Mouse (Mus musculus): Measurements from ENCODE around the gene Spata1. TPM values are rescaled to one million over a fixed set of nuclear protein-coding genes. Genes with fewer than 3 reads are reported as not detected.

Spata1 gene
- polyA plus RNA-seq, 1 experiment from 2014 or later = 4.7 TPM

GRCm38 (mm10) chr3:146449745-146450250 lies 49.8 kb downstream of the Spata1 start, which contains the start of gene Ctbs:
Gene Ctbs (plus strand): TSS chr3:146449795.
- 41% methylated on average over 9 of the region's 9 CpGs for WGBS
- Histone ChIP-seq H3K9ac (peak within 1 kb of the TSS; percentile 61), H3K9me3 (no peaks in the 10 kb centered on the region), H3K27me3 (no peaks in the 10 kb centered on the region), H3K36me3 (no peaks in the 10 kb centered on the region), H3K4me1 (peaks cover 8% of the 10 kb centered on the region), H3K4me3 (peak within 1 kb of the TSS; percentile 59), H3K27ac (peak within 1 kb of the TSS; percentile 87), H3K4me2 (peak within 1 kb of the TSS; percentile 64)
- ATAC-seq (ENCODE audit: insufficient number of reproducible peaks, low FRiP score, low TSS enrichment, low read depth) = no peak; the same call in 1 of the 2 replicates

GRCm38 (mm10) chr3:146448969-146449368 lies 50.6 kb downstream of the Spata1 start:
- ATAC-seq (ENCODE audit: insufficient number of reproducible peaks, low FRiP score, low TSS enrichment, low read depth) = no peak
- Histone ChIP-seq H3K36me3 (no peaks in the 10 kb centered on the region), H3K27me3 (no peaks in the 10 kb centered on the region), H3K4me3 (no peak overlapping the region), H3K9me3 (no peaks in the 10 kb centered on the region), H3K9ac (no peak overlapping the region), H3K4me1 (peaks cover 8% of the 10 kb centered on the region), H3K4me2 (no peak overlapping the region), H3K27ac (no peak overlapping the region)
- 62% methylated on average over 6 of the region's 6 CpGs for WGBS

- no peaks in the 10 kb centered on the region for H3K36me3 ChIP-seq
- peaks cover 8% of the 10 kb centered on the region for H3K4me1 ChIP-seq
- H3K9ac ChIP-seq = no peak overlapping the region
- no peaks in the 10 kb centered on the region for H3K27me3 ChIP-seq
- H3K27ac ChIP-seq = no peak overlapping the region
- 88% methylated on average over 10 of the region's 10 CpGs for WGBS
- ATAC-seq (ENCODE audit: insufficient number of reproducible peaks, low FRiP score, low TSS enrichment, low read depth) = no peak
- H3K9me3 ChIP-seq = no peaks in the 10 kb centered on the region
- H3K4me2 ChIP-seq = no peak overlapping the region
- H3K4me3 ChIP-seq = no peak overlapping the region
These were observed 51.2 kb downstream of the Spata1 start for GRCm38 (mm10) chr3:146448372-146448771.

GRCm38 (mm10) chr3:146447598-146447997 lies 52.0 kb downstream of the Spata1 start:
- no peak overlapping the region for H3K4me3 ChIP-seq
- WGBS = 85% methylated on average over 3 of the region's 3 CpGs
- no peaks in the 10 kb centered on the region for H3K9me3 ChIP-seq
- no peak for ATAC-seq (ENCODE audit: insufficient number of reproducible peaks, low FRiP score, low TSS enrichment, low read depth)
- no peak overlapping the region for H3K27ac ChIP-seq
- no peaks in the 10 kb centered on the region for H3K27me3 ChIP-seq
- no peak overlapping the region for H3K4me2 ChIP-seq
- peaks cover 8% of the 10 kb centered on the region for H3K4me1 ChIP-seq
- H3K9ac ChIP-seq = no peak overlapping the region
- H3K36me3 ChIP-seq = 0 out of 2 replicates have a peak, but pooled peaks cover 2% of the 10 kb centered on the region

GRCm38 (mm10) chr3:146447156-146447555 lies 52.4 kb downstream of the Spata1 start:
- Histone ChIP-seq H3K4me3 (no peak overlapping the region), H3K4me2 (no peak overlapping the region), H3K36me3 (0 out of 2 replicates have a peak, but pooled peaks cover 2% of the 10 kb centered on the region), H3K9me3 (no peaks in the 10 kb centered on the region), H3K4me1 (peaks cover 8% of the 10 kb centered on the region), H3K27me3 (no peaks in the 10 kb centered on the region), H3K27ac (no peak overlapping the region), H3K9ac (no peak overlapping the region)
- ATAC-seq (ENCODE audit: insufficient number of reproducible peaks, low FRiP score, low TSS enrichment, low read depth) = no peak
- 91% methylated on average over 5 of the region's 5 CpGs for WGBS

- WGBS = 93% methylated on average over 7 of the region's 7 CpGs
These were observed 54.7 kb downstream of the Spata1 start for GRCm38 (mm10) chr3:146444880-146445279.

GRCm38 (mm10) chr3:146443380-146443779 lies 56.2 kb downstream of the Spata1 start:
- H3K4me2 ChIP-seq = no peak overlapping the region
- no peak overlapping the region for H3K4me3 ChIP-seq
- H3K9me3 ChIP-seq = no peaks in the 10 kb centered on the region
- WGBS = 82% methylated on average over 7 of the region's 7 CpGs
- H3K36me3 ChIP-seq = peaks cover 13% of the 10 kb centered on the region
- no peak overlapping the region for H3K27ac ChIP-seq
- no peak overlapping the region for H3K9ac ChIP-seq
- no peak for ATAC-seq (ENCODE audit: insufficient number of reproducible peaks, low FRiP score, low TSS enrichment, low read depth)
- no peaks in the 10 kb centered on the region for H3K27me3 ChIP-seq
- no peaks in the 10 kb centered on the region for H3K4me1 ChIP-seq

More at GRCm38 (mm10) chr3:146444880-146445279, 54.7 kb downstream of the Spata1 start:
- Histone ChIP-seq H3K36me3 (peaks cover 7% of the 10 kb centered on the region; the same call in 1 of the 2 replicates), H3K4me2 (no peak overlapping the region), H3K9me3 (no peaks in the 10 kb centered on the region), H3K9ac (no peak overlapping the region), H3K27me3 (no peaks in the 10 kb centered on the region), H3K4me3 (no peak overlapping the region), H3K27ac (no peak overlapping the region), H3K4me1 (peaks cover under 1% of the 10 kb centered on the region; the same call in 1 of the 2 replicates)
- no peak for ATAC-seq (ENCODE audit: insufficient number of reproducible peaks, low FRiP score, low TSS enrichment, low read depth)

GRCm38 (mm10) chr3:146442936-146443335 lies 56.6 kb downstream of the Spata1 start:
- Histone ChIP-seq H3K9me3 (no peaks in the 10 kb centered on the region), H3K4me1 (no peaks in the 10 kb centered on the region), H3K36me3 (peaks cover 17% of the 10 kb centered on the region), H3K27me3 (no peaks in the 10 kb centered on the region), H3K27ac (no peak overlapping the region), H3K4me3 (no peak overlapping the region), H3K4me2 (no peak overlapping the region), H3K9ac (no peak overlapping the region)
- WGBS = 78% methylated on average over 8 of the region's 8 CpGs
- no peak for ATAC-seq (ENCODE audit: insufficient number of reproducible peaks, low FRiP score, low TSS enrichment, low read depth)

- H3K4me2 ChIP-seq = no peak overlapping the region
These were observed 57.1 kb downstream of the Spata1 start for GRCm38 (mm10) chr3:146442484-146442883.

GRCm38 (mm10) chr3:146440422-146440821 lies 59.1 kb downstream of the Spata1 start:
- H3K4me2 ChIP-seq = no peak overlapping the region
- H3K27ac ChIP-seq = no peak overlapping the region
- WGBS = 71% methylated on average over 7 of the region's 7 CpGs
- H3K27me3 ChIP-seq = no peaks in the 10 kb centered on the region
- H3K36me3 ChIP-seq = peaks cover 33% of the 10 kb centered on the region
- no peak for ATAC-seq (ENCODE audit: insufficient number of reproducible peaks, low FRiP score, low TSS enrichment, low read depth)
- H3K4me1 ChIP-seq = no peaks in the 10 kb centered on the region
- H3K4me3 ChIP-seq = no peak overlapping the region
- no peak overlapping the region for H3K9ac ChIP-seq
- H3K9me3 ChIP-seq = no peaks in the 10 kb centered on the region

More at GRCm38 (mm10) chr3:146442484-146442883, 57.1 kb downstream of the Spata1 start:
- no peaks in the 10 kb centered on the region for H3K9me3 ChIP-seq
- H3K27me3 ChIP-seq = no peaks in the 10 kb centered on the region
- H3K4me1 ChIP-seq = no peaks in the 10 kb centered on the region
- 88% methylated on average over 7 of the region's 7 CpGs for WGBS
- H3K36me3 ChIP-seq = peaks cover 17% of the 10 kb centered on the region
- no peak overlapping the region for H3K27ac ChIP-seq
- no peak for ATAC-seq (ENCODE audit: insufficient number of reproducible peaks, low FRiP score, low TSS enrichment, low read depth)
- no peak overlapping the region for H3K4me3 ChIP-seq
- no peak overlapping the region for H3K9ac ChIP-seq

- Histone ChIP-seq H3K9me3 (no peaks in the 10 kb centered on the region), H3K36me3 (peaks cover 37% of the 10 kb centered on the region), H3K9ac (no peak overlapping the region), H3K27me3 (no peaks in the 10 kb centered on the region), H3K4me2 (no peak overlapping the region), H3K4me1 (no peaks in the 10 kb centered on the region), H3K4me3 (no peak overlapping the region), H3K27ac (no peak overlapping the region)
- no peak for ATAC-seq (ENCODE audit: insufficient number of reproducible peaks, low FRiP score, low TSS enrichment, low read depth)
- 87% methylated on average over 12 of the region's 12 CpGs for WGBS
These were observed 59.5 kb downstream of the Spata1 start for GRCm38 (mm10) chr3:146440011-146440410.

GRCm38 (mm10) chr3:146436114-146436513 lies 63.4 kb downstream of the Spata1 start:
- ATAC-seq (ENCODE audit: insufficient number of reproducible peaks, low FRiP score, low TSS enrichment, low read depth) = no peak
- Histone ChIP-seq H3K27me3 (no peaks in the 10 kb centered on the region), H3K36me3 (peaks cover 50% of the 10 kb centered on the region), H3K27ac (no peak overlapping the region), H3K4me3 (no peak overlapping the region), H3K4me2 (no peak overlapping the region), H3K9ac (no peak overlapping the region), H3K4me1 (no peaks in the 10 kb centered on the region), H3K9me3 (no peaks in the 10 kb centered on the region)
- 92% methylated on average over 8 of the region's 8 CpGs for WGBS

- 91% methylated on average over 11 of the region's 11 CpGs for WGBS
- peaks cover 54% of the 10 kb centered on the region for H3K36me3 ChIP-seq
- no peaks in the 10 kb centered on the region for H3K9me3 ChIP-seq
- H3K9ac ChIP-seq = no peak overlapping the region
- no peaks in the 10 kb centered on the region for H3K4me1 ChIP-seq
- ATAC-seq (ENCODE audit: insufficient number of reproducible peaks, low FRiP score, low TSS enrichment, low read depth) = no peak
- no peak overlapping the region for H3K27ac ChIP-seq
- H3K27me3 ChIP-seq = no peaks in the 10 kb centered on the region
- H3K4me2 ChIP-seq = no peak overlapping the region
- H3K4me3 ChIP-seq = no peak overlapping the region
These were observed 64.0 kb downstream of the Spata1 start for GRCm38 (mm10) chr3:146435533-146435932.
